Mouse (Mus musculus) ES-E14 (cell line): Measurements from ENCODE around the gene Dnaic2. TPM values are rescaled to one million over a fixed set of nuclear protein-coding genes. Genes with fewer than 3 reads are reported as not detected.

Experiments
- DNase-seq: peaks from one replicate; pipeline ENCODE4 v3.0.0-alpha.2; 2013; ENCODE audit warnings: low read depth, low spot score
- H3K27ac ChIP-seq: 2 replicates; pipeline ENCODE4 v1.5.1; 2012; ENCODE audit warnings: low read depth, mild to moderate bottlenecking, low read length, moderate library complexity, mixed read lengths; ENCODE audit not compliant: poor library complexity, insufficient read depth, severe bottlenecking
- H3K36me3 ChIP-seq: 2 replicates; pipeline ENCODE4 v1.6.1; 2012; ENCODE audit warnings: mild to moderate bottlenecking, low read length, moderate library complexity, mixed read lengths; ENCODE audit not compliant: control insufficient read depth, poor library complexity, insufficient read depth, severe bottlenecking
- H3K4me1 ChIP-seq, 2 experiments: fragments of 150-350 bp in 1 of 2; sonication (generic) in 1 of 2; 2 replicates each; pipeline ENCODE4 v1.6.1; 2012; ENCODE audit warnings: low read length in 2 of 2, mild to moderate bottlenecking in 1 of 2, mixed read lengths in 1 of 2; ENCODE audit not compliant: control insufficient read depth in 2 of 2, insufficient read depth in 2 of 2, poor library complexity in 1 of 2
- H3K4me3 ChIP-seq, 2 experiments: fragments of 150-350 bp in 1 of 2; sonication (generic) in 1 of 2; 2 replicates each; pipeline ENCODE4 v1.5.1; 2012; ENCODE audit warnings: low read length in 2 of 2, low read depth in 1 of 2, mild to moderate bottlenecking in 1 of 2, mixed read lengths in 1 of 2; ENCODE audit not compliant: insufficient read depth in 1 of 2, poor library complexity in 1 of 2, severe bottlenecking in 1 of 2
- H3K9ac ChIP-seq: 2 replicates; pipeline ENCODE4 v1.6.1; 2012; ENCODE audit warnings: low read depth, mild to moderate bottlenecking, low read length, mixed read lengths; ENCODE audit not compliant: poor library complexity, insufficient read depth, severe bottlenecking
- H3K9me3 ChIP-seq: fragments of 150-350 bp; sonication (generic); 2 replicates; pipeline ENCODE4 v1.6.1; 2012; ENCODE audit warnings: low read depth, mild to moderate bottlenecking, low read length; ENCODE audit not compliant: control insufficient read depth, insufficient read depth
- CHD2 ChIP-seq: IDR thresholded peaks from 2 replicates; pipeline ENCODE4 v1.6.1; 2014; ENCODE audit warnings: mild to moderate bottlenecking, low read depth, low read length, inconsistent platforms
- HCFC1 ChIP-seq: IDR thresholded peaks from 2 replicates; pipeline ENCODE4 v1.6.1; 2012; ENCODE audit warnings: low read length, inconsistent platforms, borderline replicate concordance; ENCODE audit not compliant: insufficient read depth
- MAFK ChIP-seq: IDR thresholded peaks from 2 replicates; pipeline ENCODE4 v1.6.1; 2014; ENCODE audit warnings: mild to moderate bottlenecking, low read depth, low read length, inconsistent platforms; ENCODE audit not compliant: insufficient read depth
- ZC3H11A ChIP-seq: IDR thresholded peaks from 2 replicates; pipeline ENCODE4 v1.6.1; 2012; ENCODE audit warnings: low read depth, mild to moderate bottlenecking, inconsistent platforms, low read length, borderline replicate concordance
- ZNF384 ChIP-seq: IDR thresholded peaks from 2 replicates; pipeline ENCODE4 v1.6.1; 2012; ENCODE audit warnings: low read depth, low read length, inconsistent platforms
- in situ Hi-C, 2 experiments: fragments of 600-800 bp; cut with MboI; formaldehyde crosslinking; loops; one replicate each; pipeline ENCODE4 v1.15.1; 2025; ENCODE audit warnings: low sequenced_read_pairs in 2 of 2, inconsistent platforms in 1 of 2; ENCODE audit not compliant: unreplicated experiment in 2 of 2
- total RNA-seq: library from RNA; depleted of rRNA; stranded (reverse); fragments of 300-350 nt; gene quantifications from 2 replicates; pipeline ENCODE4 v1.2.3, GENCODE M21; 2012

Dnaic2 gene
- total RNA-seq, 1 experiment = 0.71 TPM

- no peak for DNase-seq
- Histone ChIP-seq H3K9me3 (no peaks in the 10 kb centered on the region), H3K27ac (no peak within 1 kb of the TSS), H3K9ac (no peak within 1 kb of the TSS), H3K4me1 (peaks cover 0 to 6% of the 10 kb centered on the region in 2 experiments; a peak in 2 of 4 replicates), H3K4me3 (peak within 1 kb of the TSS; percentile 60 to 67), H3K36me3 (no peaks in the 10 kb centered on the region)
- in situ Hi-C loops = no loop called here
- TF ChIP-seq MAFK (no peak), ZNF384 (no peak), CHD2 (no peak), HCFC1 (no peak)
Measured at GRCm38 (mm10) chr11:114764820-114765818, 37.9 kb downstream of the Dnaic2 start, which contains the start of gene Kif19a. Gene Kif19a (plus strand): TSS chr11:114765388.

- Histone ChIP-seq H3K4me1 (peaks cover 0 to 6% of the 10 kb centered on the region in 2 experiments; a peak in 2 of 4 replicates), H3K9ac (no peak overlapping the region), H3K9me3 (no peaks in the 10 kb centered on the region), H3K27ac (no peak overlapping the region), H3K4me3 (no peak overlapping the region), H3K36me3 (no peaks in the 10 kb centered on the region)
- no peak for TF ChIP-seq MAFK
- no peak for TF ChIP-seq ZC3H11A
- no peak for TF ChIP-seq HCFC1
- in situ Hi-C loops = no loop called here
- DNase-seq = no peak
Measured at GRCm38 (mm10) chr11:114769911-114770310, 42.7 kb downstream of the Dnaic2 start.

- in situ Hi-C loops = no loop called here
- H3K9me3 ChIP-seq = no peaks in the 10 kb centered on the region
Measured at GRCm38 (mm10) chr11:114771896-114772295, 44.7 kb downstream of the Dnaic2 start.

GRCm38 (mm10) chr11:114780076-114780475 is 52.9 kb downstream of the Dnaic2 start:
- no peak for TF ChIP-seq CHD2
- TF ChIP-seq MAFK = no peak
- no peak for TF ChIP-seq HCFC1
- TF ChIP-seq ZNF384 = no peak
- no peak for TF ChIP-seq ZC3H11A
- DNase-seq = no peak
- in situ Hi-C loops = no loop called here

More at GRCm38 (mm10) chr11:114771896-114772295, 44.7 kb downstream of the Dnaic2 start:
- no peak for TF ChIP-seq CHD2
- DNase-seq = no peak
- Histone ChIP-seq H3K4me3 (no peak overlapping the region), H3K27ac (no peak overlapping the region), H3K9ac (no peak overlapping the region), H3K36me3 (no peaks in the 10 kb centered on the region), H3K4me1 (peaks cover 0 to 3% of the 10 kb centered on the region in 2 experiments; a peak in 2 of 4 replicates)

GRCm38 (mm10) chr11:114785892-114786291 is 58.7 kb downstream of the Dnaic2 start:
- TF ChIP-seq MAFK (no peak), ZNF384 (no peak), CHD2 (no peak), HCFC1 (no peak), ZC3H11A (no peak)
- Histone ChIP-seq H3K36me3 (no peaks in the 10 kb centered on the region), H3K27ac (no peak overlapping the region), H3K4me1 (peaks cover 9% of the 10 kb centered on the region in 2 experiments; a peak in 2 of 4 replicates), H3K9me3 (no peaks in the 10 kb centered on the region), H3K4me3 (peak overlapping the region; percentile 38 to 58; a peak in 3 of 4 replicates), H3K9ac (0 out of 2 replicates have a peak overlapping the region, but pooled peaks have one; percentile 1)
- in situ Hi-C loops = no loop called here
- DNase-seq = no peak

More at GRCm38 (mm10) chr11:114780076-114780475, 52.9 kb downstream of the Dnaic2 start:
- no peak overlapping the region for H3K9ac ChIP-seq
- H3K4me1 ChIP-seq = no peaks in the 10 kb centered on the region
- H3K36me3 ChIP-seq = no peaks in the 10 kb centered on the region
- no peak overlapping the region for H3K27ac ChIP-seq
- no peaks in the 10 kb centered on the region for H3K9me3 ChIP-seq
- H3K4me3 ChIP-seq = no peak overlapping the region
